Mouse (Mus musculus) subcutaneous adipose tissue, adult 2 months (tissue): ENCODE measurements around the gene Pglyrp2. TPM values are rescaled to one million over a fixed set of nuclear protein-coding genes. Genes with fewer than 3 reads are reported as not detected.

ENCODE experiments used
- polyA plus RNA-seq: library from polyadenylated mRNA; depleted of rRNA; stranded (reverse); fragments of >200 nt; gene quantifications from 2 replicates; pipeline ENCODE4 v1.2.3, GENCODE M21; 2012; ENCODE audit warnings: low replicate concordance; rRNA removed

Pglyrp2 gene
- polyA plus RNA-seq: 0.90 and 2.3 TPM in 2 replicates

DNA sequence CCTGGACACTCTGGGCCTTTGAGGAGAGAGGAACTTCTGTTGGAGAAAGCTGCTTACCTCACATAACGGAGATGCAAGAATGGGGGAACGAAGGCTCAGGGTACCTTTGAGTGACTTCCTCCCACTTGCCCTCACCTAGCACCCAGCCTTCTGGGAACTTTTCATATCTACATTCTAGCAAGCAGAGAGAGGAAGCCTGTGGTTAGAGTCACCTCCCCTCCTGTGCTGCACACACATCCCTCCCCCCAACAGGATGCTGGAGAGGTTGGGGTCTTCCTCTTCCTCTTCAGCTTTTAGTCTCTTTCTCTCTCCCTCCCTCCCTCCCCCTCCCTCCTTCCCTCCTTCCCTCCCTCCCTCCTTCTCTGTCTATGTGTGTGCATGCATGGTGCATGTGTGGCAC, at the start of gene Pglyrp2:
Gene Pglyrp2 (minus strand): TSS at position 134 of the 400 bp plus-strand sequence.

GRCm38 (mm10) chr17:32452482-32452881, 28.5 kb upstream of the Pglyrp2 start, which contains the start of gene Cyp4f39:
Cyp4f39 (plus strand) TSS chr17:32452723.

GRCm38 (mm10) chr17:32403417-32403816, 20.6 kb downstream of the Pglyrp2 start, which contains the start of gene Rasal3:
Rasal3 (minus strand) TSS chr17:32403583.

GRCm38 (mm10) chr17:32389101-32389659, 34.8 kb downstream of the Pglyrp2 start, which contains the start of gene Wiz:
Wiz (minus strand) TSS chr17:32389439.

Other genes with a start within 250 kb of the Pglyrp2 start
- 2.2 and 7.0 TPM in 2 replicates for gene Ephx3, start 234.6 kb downstream of the Pglyrp2 start, polyA plus RNA-seq
- 23.2 and 39.1 TPM in 2 replicates for gene Brd4, start 139.4 kb downstream of the Pglyrp2 start, polyA plus RNA-seq
- 47.7 and 91.4 TPM in 2 replicates for gene Akap8, start 102.9 kb downstream of the Pglyrp2 start, polyA plus RNA-seq
- 89.6 and 127 TPM in 2 replicates for gene Akap8l, start 73.6 kb downstream of the Pglyrp2 start, polyA plus RNA-seq
- gene Wiz, start 34.7 kb downstream of the Pglyrp2 start, polyA plus RNA-seq: 31.6 and 59.8 TPM in 2 replicates
- gene Rasal3, start 20.6 kb downstream of the Pglyrp2 start, polyA plus RNA-seq: 4.1 and 8.3 TPM in 2 replicates
- gene Cyp4f39, start 28.6 kb upstream of the Pglyrp2 start, polyA plus RNA-seq: 0.48 and 0.83 TPM in 2 replicates
- 25.1 and 34.2 TPM in 2 replicates for gene Cyp4f17, start 81.9 kb upstream of the Pglyrp2 start, polyA plus RNA-seq
- 23.3 and 27.7 TPM in 2 replicates for gene Cyp4f16, start 112.4 kb upstream of the Pglyrp2 start, polyA plus RNA-seq
- not detected in 2 replicates for gene Cyp4f37, start 197.1 kb upstream of the Pglyrp2 start, polyA plus RNA-seq
- gene Cyp4f40, start 234.7 kb upstream of the Pglyrp2 start, polyA plus RNA-seq: 0.06 TPM in 1 of 2 replicates, not detected in the other